Mouse (Mus musculus) urinary bladder, postnatal 0 days (tissue): ENCODE results near the gene Vmn1r60. TPM values are rescaled to one million over a fixed set of nuclear protein-coding genes. Genes with fewer than 3 reads are reported as not detected.

Experiments
- polyA plus RNA-seq: library from polyadenylated mRNA; unstranded; fragments of >200 nt; fragmentation: Nextera tagmentation; extraction: Ambion mirVana; gene quantifications from 2 replicates; pipeline ENCODE4 v1.2.1, GENCODE M21; 2015

The Vmn1r60 gene
- not detected in 2 replicates for polyA plus RNA-seq

DNA sequence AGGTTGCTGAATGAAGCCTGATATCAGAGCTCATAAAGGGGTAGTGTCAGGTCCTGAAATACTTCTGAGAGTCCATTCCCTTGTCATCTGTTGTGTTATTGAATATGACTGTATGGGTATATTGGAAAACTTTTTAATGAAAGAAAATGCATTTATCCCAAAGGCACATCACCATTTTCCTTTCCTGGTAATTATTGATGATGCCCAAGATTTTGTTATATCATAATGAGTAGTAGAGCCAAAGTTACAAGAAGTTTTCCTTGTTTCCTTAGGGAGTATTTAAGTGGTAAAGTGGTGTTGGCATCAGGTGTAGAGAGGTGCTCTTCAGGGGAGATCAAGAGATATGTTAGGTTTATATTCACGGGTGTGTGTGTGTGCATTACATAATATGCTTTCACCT lies at the start of gene Vmn1r60:
Gene Vmn1r60, minus strand, starts transcription at position 101 of the 400 bp plus-strand sequence.

DNA sequence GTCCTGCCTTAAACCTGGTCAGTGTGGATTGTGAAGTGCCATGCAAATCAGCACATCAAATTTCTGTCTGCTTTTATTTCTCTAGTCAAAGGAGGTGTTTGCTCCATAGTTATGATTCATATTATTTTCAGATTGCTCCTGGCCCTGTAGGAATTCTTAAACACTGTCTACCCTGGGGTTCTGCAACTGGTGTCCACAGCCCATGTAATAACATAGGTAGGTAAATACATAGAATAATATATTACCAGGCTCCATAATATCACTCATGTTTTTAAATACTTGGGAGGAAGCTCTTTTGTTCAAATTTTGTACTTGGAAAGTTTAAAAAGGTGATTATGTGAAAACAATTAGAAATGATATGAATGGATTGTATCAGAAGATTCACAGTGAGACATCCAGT lies 53.3 kb downstream of the Vmn1r60 start, which contains the start of gene Vmn2r28:
Gene Vmn2r28, minus strand, starts transcription at position 101 of the 400 bp plus-strand sequence.

Other genes starting within 250 kb of the Vmn1r60 start
- gene Gm5065, start 196.8 kb downstream of the Vmn1r60 start, polyA plus RNA-seq, result not detected in 2 replicates
- gene Nlrp2, start 196.3 kb downstream of the Vmn1r60 start, polyA plus RNA-seq, result not detected in 2 replicates
- not detected in 2 replicates for gene Vmn1r58, start 133.9 kb downstream of the Vmn1r60 start, polyA plus RNA-seq
- gene Vmn1r59, start 90.5 kb downstream of the Vmn1r60 start, polyA plus RNA-seq, result not detected in 2 replicates
- gene Vmn2r28, start 53.4 kb downstream of the Vmn1r60 start, polyA plus RNA-seq, result not detected in 2 replicates
- not detected in 2 replicates for gene Vmn1r61, start 66.0 kb upstream of the Vmn1r60 start, polyA plus RNA-seq
- not detected in 2 replicates for gene Vmn1r62, start 126.3 kb upstream of the Vmn1r60 start, polyA plus RNA-seq